22 mouse cellular contexts compared by ENCODE assay signal in genomic region chr11:61713157-61713855, GRCm38 (mm10). TPM values are rescaled to one million over a fixed set of nuclear protein-coding genes. Genes with fewer than 3 reads are reported as not detected.
DNase-seq lines count a peak whose midpoint lies in the region; ATAC-seq lines count a peak whose summit lies in the region.
"Had no signal": no experiment of that assay in that cellular context is flagged by ENCODE, and none has a peak within 500 bp of the region (broad histone marks: within the 10 kb centered on the region; RNA-seq: fewer than 3 reads in every experiment).

No protein-coding gene starts in this region.

- H3K4me3 ChIP-seq in heart, embryonic 10.5 days, result no peak overlapping the region
- H3K4me3 ChIP-seq in heart, embryonic 12.5 days, result no peak overlapping the region
- H3K4me3 ChIP-seq: forebrain, embryonic 12.5 days; heart, embryonic 13.5 days; hindbrain, embryonic 10.5 days; lung, embryonic 15.5 days had no signal

- H3K4me2 ChIP-seq in heart, embryonic 12.5 days, result no peak overlapping the region
- H3K4me2 ChIP-seq: forebrain, embryonic 12.5 days; heart, embryonic 13.5 days; lung, embryonic 15.5 days had no signal

- WGBS in heart, embryonic 10.5 days, result 62% methylated on average over 15 of the region's 15 CpGs
- WGBS in heart, embryonic 12.5 days, result 56% methylated on average over 15 of the region's 15 CpGs

- DNase-seq in heart, embryonic 10.5 days (ENCODE audit: low spot score), result no peak
- peak; percentile 19 for DNase-seq in urinary bladder, adult 2 months (ENCODE audit: low spot score)
- no peak for DNase-seq in urinary bladder, postnatal 10 days (ENCODE audit: low spot score)
- peak; percentile 26 for DNase-seq in gastrocnemius, postnatal 14 days
- DNase-seq in layer of hippocampus, postnatal 36 days, result no peak
- DNase-seq in right cerebral cortex, postnatal 25 days, result no peak
- no peak for DNase-seq in heart, adult 8-10 months (ENCODE audit: low spot score)
- DNase-seq: cerebellum, postnatal 14 days; kidney, postnatal 36 days; thymus, postnatal 36 days had no signal

- H3K36me3 ChIP-seq in heart, embryonic 10.5 days, result no peaks in the 10 kb centered on the region
- H3K36me3 ChIP-seq in heart, embryonic 12.5 days, result no peaks in the 10 kb centered on the region
- H3K36me3 ChIP-seq: forebrain, embryonic 12.5 days; heart, embryonic 13.5 days; hindbrain, embryonic 10.5 days; lung, embryonic 15.5 days had no signal

- no peak for ATAC-seq in heart, embryonic 12.5 days (ENCODE audit: insufficient number of reproducible peaks, low FRiP score)
- ATAC-seq: intestine, embryonic 16.5 days had no signal

- peaks cover 25% of the 10 kb centered on the region for H3K4me1 ChIP-seq in heart, embryonic 10.5 days
- H3K4me1 ChIP-seq in heart, embryonic 12.5 days (replicated peaks), result no peaks in the 10 kb centered on the region; the same call in 1 of the 2 replicates
- H3K4me1 ChIP-seq: forebrain, embryonic 12.5 days; lung, embryonic 15.5 days had no signal

- H3K27ac ChIP-seq in heart, embryonic 10.5 days, result peak overlapping the region; percentile 57; the same call in 1 of the 2 replicates
- no peak overlapping the region for H3K27ac ChIP-seq in heart, embryonic 12.5 days (ENCODE audit: poor library complexity, severe bottlenecking)
- H3K27ac ChIP-seq: forebrain, embryonic 12.5 days; heart, embryonic 13.5 days; hindbrain, embryonic 10.5 days; lung, embryonic 15.5 days had no signal

- intact Hi-C loops in gastrocnemius, postnatal 14 days (cut with DNase I; ENCODE audit: low total_unique reads), result loop anchor here (10.0 kb wide), 1 partner anchor 299 kb away; no protein-coding TSS in a partner anchor

- no peak overlapping the region for H3K9ac ChIP-seq in heart, embryonic 12.5 days
- H3K9ac ChIP-seq: forebrain, embryonic 12.5 days; heart, embryonic 13.5 days; lung, embryonic 15.5 days had no signal

- no peaks in the 10 kb centered on the region for H3K9me3 ChIP-seq in heart, embryonic 10.5 days
- H3K9me3 ChIP-seq in heart, embryonic 12.5 days (replicated peaks), result no peaks in the 10 kb centered on the region
- H3K9me3 ChIP-seq: forebrain, embryonic 12.5 days; heart, embryonic 13.5 days; hindbrain, embryonic 10.5 days; lung, embryonic 15.5 days had no signal

- H3K27me3 ChIP-seq in heart, embryonic 10.5 days (ENCODE audit: insufficient read depth, poor library complexity, severe bottlenecking), result peaks cover 25% of the 10 kb centered on the region; the same call in 1 of the 2 replicates
- H3K27me3 ChIP-seq in heart, embryonic 12.5 days (replicated peaks), result no peaks in the 10 kb centered on the region
- H3K27me3 ChIP-seq: forebrain, embryonic 12.5 days; heart, embryonic 13.5 days; lung, embryonic 15.5 days had no signal

RNA-seq across cellular contexts. Expression of gene Slc5a10, which starts 7.3 kb away (rescaled TPM):
- 0.07 TPM in 1 of 2 replicates, not detected in the other for polyA plus RNA-seq in heart, embryonic 10.5 days (2016; fragmentation: Nextera tagmentation; extraction: Ambion mirVana)
- polyA plus RNA-seq in heart, embryonic 12.5 days (2016; fragmentation: Nextera tagmentation; extraction: Ambion mirVana), result not detected in 2 replicates
- 0.03 and 0.04 TPM in 2 replicates for polyA plus RNA-seq in urinary bladder, adult 2 months (2012; rRNA removed)
- not detected for total RNA-seq in gastrocnemius, postnatal 14 days (2021)
- under 1 TPM; 0.38 to 0.47 TPM for total RNA-seq in layer of hippocampus, postnatal 36 days (2021)
- total RNA-seq in heart, adult 8-10 months (2022), result not detected
- total RNA-seq: left cerebral cortex, postnatal 10 days; liver, adult 2 months; MEL; neutrophil, adult 5-6 weeks had no signal
- polyA plus RNA-seq: C2C12; embryonic facial prominence, embryonic 11.5 days; forebrain, embryonic 12.5 days; hindbrain, embryonic 10.5 days; liver, adult 2 months; lung, embryonic 15.5 days had no signal

RNA-seq across cellular contexts. Expression of gene Fam83g, which starts 29.4 kb away (rescaled TPM):
- polyA plus RNA-seq in heart, embryonic 10.5 days (2016; fragmentation: Nextera tagmentation; extraction: Ambion mirVana), result 3.2 and 3.3 TPM in 2 replicates
- 2.7 and 2.8 TPM in 2 replicates for polyA plus RNA-seq in heart, embryonic 12.5 days (2016; fragmentation: Nextera tagmentation; extraction: Ambion mirVana)
- 6.2 and 6.5 TPM in 2 replicates for polyA plus RNA-seq in urinary bladder, adult 2 months (2012; rRNA removed)
- under 1 TPM; 0.09 to 0.10 TPM for total RNA-seq in gastrocnemius, postnatal 14 days (2021)
- total RNA-seq in layer of hippocampus, postnatal 36 days (2021), result not detected
- total RNA-seq in heart, adult 8-10 months (2022), result under 1 TPM; 0.19 to 0.41 (median 0.28) TPM
- polyA plus RNA-seq: C2C12 had no signal

RNA-seq across cellular contexts. Expression of gene Prpsap2, which starts 48.6 kb away (rescaled TPM):
- 19.8 and 24.8 TPM in 2 replicates for polyA plus RNA-seq in heart, embryonic 10.5 days (2016; fragmentation: Nextera tagmentation; extraction: Ambion mirVana)
- polyA plus RNA-seq in heart, embryonic 12.5 days (2016; fragmentation: Nextera tagmentation; extraction: Ambion mirVana), result 16.4 and 20.0 TPM in 2 replicates
- polyA plus RNA-seq in urinary bladder, adult 2 months (2012; rRNA removed), result 26.7 and 33.1 TPM in 2 replicates
- 1 to 10 TPM; 4.2 to 5.4 TPM for total RNA-seq in gastrocnemius, postnatal 14 days (2021)
- 10 to 100 TPM; 48.4 to 49.9 TPM for total RNA-seq in layer of hippocampus, postnatal 36 days (2021)
- 10 to 100 TPM in 1 of 4 experiments, 1 to 10 TPM in 3; 6.2 to 10.0 (median 8.5) TPM for total RNA-seq in heart, adult 8-10 months (2022)

Comparison
In these comparisons a context has a peak if more than half of its experiments do, and no peak if none do; other contexts are left out.
1. DNase-seq: peak in urinary bladder, adult 2 months (single experiment) and gastrocnemius, postnatal 14 days (single experiment); none in heart, embryonic 10.5 days (single experiment), urinary bladder, postnatal 10 days (single experiment), layer of hippocampus, postnatal 36 days (0 of 2), right cerebral cortex, postnatal 25 days (single experiment) and heart, adult 8-10 months (single experiment).
2. RNA of gene Prpsap2, which starts 48.6 kb away (total RNA-seq): 48.4 to 49.9 TPM in layer of hippocampus, postnatal 36 days; 6.2 to 10.0 TPM in heart, adult 8-10 months and 4.2 to 5.4 TPM in gastrocnemius, postnatal 14 days; every median in the first group is over 4 times any median in the second.